9 mouse cellular contexts compared by ENCODE assay signal in the genomic region with DNA sequence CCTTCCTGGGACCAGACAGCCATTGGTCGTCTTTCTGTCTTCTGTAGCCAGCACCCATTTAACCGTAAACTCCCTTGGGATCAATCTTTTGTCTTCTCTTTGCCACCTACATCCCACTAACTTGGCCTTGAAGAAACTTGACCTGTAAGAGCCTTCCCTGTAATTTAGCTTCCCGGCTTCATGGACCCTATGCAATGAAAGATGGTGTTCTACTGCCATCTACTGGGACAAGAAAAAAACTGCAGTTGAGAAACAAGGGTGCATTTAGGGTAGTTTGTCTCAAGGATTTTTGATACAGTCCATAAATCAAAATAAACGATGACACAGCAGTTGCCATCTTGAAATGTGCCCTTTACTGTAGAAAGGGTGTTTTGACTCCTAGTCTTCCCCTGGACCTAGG. TPM values are rescaled to one million over a fixed set of nuclear protein-coding genes. Genes with fewer than 3 reads are reported as not detected.
DNase-seq lines count a peak whose midpoint lies in the region; ATAC-seq and TF ChIP-seq lines count a peak whose summit lies in the region.
"Had no signal": no experiment of that assay in that cellular context is flagged by ENCODE, and none has a peak within 500 bp of the region (broad histone marks: within the 10 kb centered on the region; RNA-seq: fewer than 3 reads in every experiment).

No protein-coding gene starts in this region.

- no peak; the same call in 1 of the 2 replicates for ATAC-seq in cerebellum, adult (ENCODE audit: insufficient number of reproducible peaks, low FRiP score, low TSS enrichment)
- ATAC-seq in liver, postnatal 0 days = peak; percentile 26; the same call in 1 of the 2 replicates
- ATAC-seq in common myeloid progenitor, adult 5-6 weeks (replicated peaks; ENCODE audit: low read depth, poor library complexity, severe bottlenecking) = peak; percentile 64
- ATAC-seq in megakaryocyte-erythroid progenitor cell, adult 5-6 weeks (replicated peaks; ENCODE audit: low FRiP score, low TSS enrichment, poor library complexity, severe bottlenecking) = peak; percentile 61; the same call in 1 of the 2 replicates

- peak; percentile 49 for DNase-seq in cerebellum, adult 9-10 months
- no peak for DNase-seq in liver, postnatal 0 days
- DNase-seq in liver = no peak
- DNase-seq in spleen, postnatal 14 days (ENCODE audit: low spot score in 2 of 2) = no peak
- DNase-seq in gastrocnemius, postnatal 10 days = no peak

- H3K36me3 ChIP-seq in liver, postnatal 0 days (replicated peaks; ENCODE audit: insufficient read depth, low read length) = no peaks in the 10 kb centered on the region
- H3K36me3 ChIP-seq: neural tube, embryonic 13.5 days had no signal

- H3K9me3 ChIP-seq in liver, postnatal 0 days (ENCODE audit: low read length) = no peaks in the 10 kb centered on the region
- H3K9me3 ChIP-seq: neural tube, embryonic 13.5 days had no signal

- no peak overlapping the region for H3K4me3 ChIP-seq in liver, postnatal 0 days (ENCODE audit: low read depth, low read length)
- H3K4me3 ChIP-seq: neural tube, embryonic 13.5 days had no signal

- no peak overlapping the region for H3K4me2 ChIP-seq in liver, postnatal 0 days (ENCODE audit: low read depth, low read length)
- H3K4me2 ChIP-seq: neural tube, embryonic 13.5 days had no signal

- no peak overlapping the region for H3K27ac ChIP-seq in liver, postnatal 0 days (ENCODE audit: low read depth)
- H3K27ac ChIP-seq: neural tube, embryonic 13.5 days had no signal

- H3K27me3 ChIP-seq in liver, postnatal 0 days (ENCODE audit: insufficient read depth, low read length) = no peaks in the 10 kb centered on the region
- H3K27me3 ChIP-seq: neural tube, embryonic 13.5 days had no signal

- peaks cover 4% of the 10 kb centered on the region; the same call in 1 of the 2 replicates for H3K4me1 ChIP-seq in liver, postnatal 0 days (ENCODE audit: insufficient read depth)

- TF ChIP-seq CTCF in liver, postnatal 0 days (IDR thresholded peaks at IDR 0.05; ENCODE audit: low read depth) = peak; percentile 90

- 14% methylated on average over 4 of the region's 4 CpGs for WGBS in liver, postnatal 0 days (ENCODE audit: insufficient replicate concordance)

- no peak for TF ChIP-seq EP300 in liver, postnatal 0 days (IDR thresholded peaks at IDR 0.05; ENCODE audit: low read depth)

- no peak overlapping the region for H3K9ac ChIP-seq in liver, postnatal 0 days (replicated peaks)

RNA-seq across cellular contexts. Expression of gene She, which starts 27.0 kb away (rescaled TPM):
- polyA plus RNA-seq in liver, postnatal 0 days (2015; fragmentation: Nextera tagmentation; extraction: Ambion mirVana) = 0.92 and 1.00 TPM in 2 replicates
- total RNA-seq in common myeloid progenitor, adult 5-6 weeks (2017) = 0.05 TPM in 1 of 2 replicates, not detected in the other
- total RNA-seq in megakaryocyte-erythroid progenitor cell, adult 5-6 weeks (2014; fragmentation: Nextera tagmentation) = not detected in 2 replicates
- not detected in 2 replicates for total RNA-seq in megakaryocyte-erythroid progenitor cell, adult 5-6 weeks (2017)
- 10 to 100 TPM in 1 of 2 experiments, 1 to 10 TPM in 1; 9.4 to 10.7 TPM for total RNA-seq in gastrocnemius, postnatal 10 days (2021)

RNA-seq across cellular contexts. Expression of gene Il6ra, which starts 54.9 kb away (rescaled TPM):
- 10.2 and 11.8 TPM in 2 replicates for polyA plus RNA-seq in liver, postnatal 0 days (2015; fragmentation: Nextera tagmentation; extraction: Ambion mirVana)
- 10.4 and 11.6 TPM in 2 replicates for total RNA-seq in common myeloid progenitor, adult 5-6 weeks (2017)
- 0.27 TPM in 1 of 2 replicates, not detected in the other for total RNA-seq in megakaryocyte-erythroid progenitor cell, adult 5-6 weeks (2014; fragmentation: Nextera tagmentation)
- total RNA-seq in megakaryocyte-erythroid progenitor cell, adult 5-6 weeks (2017) = 0.80 TPM in 2 replicates
- 1 to 10 TPM; 2.4 to 3.1 TPM for total RNA-seq in gastrocnemius, postnatal 10 days (2021)
